Mouse (Mus musculus): ENCODE results near the gene Olfr1193. TPM values are rescaled to one million over a fixed set of nuclear protein-coding genes. Genes with fewer than 3 reads are reported as not detected.

Olfr1193 gene
- polyA plus RNA-seq (2021; fragmentation: Nextera tagmentation): not detected in 2 replicates
- long read RNA-seq, experiment 1: 0 reads
- long read RNA-seq, experiment 2: 0 reads

GRCm38 (mm10) chr2:88675328-88675727 lies at the start of gene Olfr1193:
Gene Olfr1193 (plus strand): TSS chr2:88675628.

GRCm38 (mm10) chr2:88640242-88640641 lies 35.2 kb upstream of the Olfr1193 start, which contains the start of gene Olfr1191-ps1:
Gene Olfr1191-ps1 (plus strand): TSS chr2:88640542.

DNA sequence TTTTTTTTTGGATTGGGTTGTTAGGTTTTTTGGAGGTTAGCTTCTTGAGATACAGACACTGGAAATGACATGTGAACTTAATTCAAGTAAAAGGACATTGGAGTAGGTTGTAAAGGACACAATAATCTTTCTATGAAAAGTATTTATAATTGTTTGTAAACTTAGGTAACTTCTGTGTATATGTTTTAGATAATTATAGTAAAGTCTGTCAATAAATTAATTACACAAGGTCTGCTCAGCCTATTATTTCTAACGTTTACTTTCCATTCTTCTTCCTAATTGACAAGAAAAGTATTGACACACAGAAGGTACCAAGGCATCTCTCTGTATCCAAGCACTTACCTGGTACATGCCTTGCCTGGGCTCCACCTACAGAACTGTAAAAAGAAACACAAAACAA lies 27.2 kb upstream of the Olfr1193 start, which contains the start of gene Olfr1192-ps1:
Olfr1192-ps1 (plus strand) TSS at position 301 of the 400 bp plus-strand sequence.

GRCm38 (mm10) chr2:88689087-88689486 lies 13.7 kb downstream of the Olfr1193 start, which contains the start of gene Olfr1195:
Gene Olfr1195 (minus strand): TSS chr2:88689187.

DNA sequence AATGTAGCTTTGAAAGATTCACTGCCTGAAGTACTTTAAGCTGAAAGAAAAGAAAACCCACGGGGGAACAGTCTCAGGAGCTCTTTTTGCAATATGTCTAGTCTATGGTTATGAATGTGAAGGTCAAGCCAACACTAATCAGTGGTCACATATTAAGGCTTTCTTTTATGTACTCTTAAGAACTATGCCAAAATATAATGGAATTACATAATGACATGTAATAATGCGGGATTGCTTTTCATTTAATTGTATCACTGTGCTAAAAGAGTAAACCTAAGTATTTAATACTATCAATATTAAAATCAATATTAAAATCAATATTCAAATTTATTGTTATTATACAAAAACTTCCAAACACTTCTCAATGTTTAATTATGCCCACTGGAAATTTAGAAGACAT lies 29.1 kb downstream of the Olfr1193 start, which contains the start of gene Olfr1196:
Olfr1196 (minus strand) TSS at position 101 of the 400 bp plus-strand sequence.

Other genes starting within 250 kb of the Olfr1193 start
- not detected in 2 replicates for gene Olfr1181, start 249.5 kb upstream of the Olfr1193 start, polyA plus RNA-seq (2021; fragmentation: Nextera tagmentation)
- not detected in 2 replicates for gene Gm13757, start 226.5 kb upstream of the Olfr1193 start, polyA plus RNA-seq (2021; fragmentation: Nextera tagmentation)
- gene Olfr1183, start 220.8 kb upstream of the Olfr1193 start, polyA plus RNA-seq (2021; fragmentation: Nextera tagmentation): 0.01 TPM in 1 of 2 replicates, not detected in the other
- gene Olfr1184, start 192.0 kb upstream of the Olfr1193 start, polyA plus RNA-seq (2021; fragmentation: Nextera tagmentation): not detected in 2 replicates
- gene Olfr1185-ps1, start 182.3 kb upstream of the Olfr1193 start, polyA plus RNA-seq (2021; fragmentation: Nextera tagmentation): not detected in 2 replicates
- not detected in 2 replicates for gene Olfr1186, start 157.1 kb upstream of the Olfr1193 start, polyA plus RNA-seq (2021; fragmentation: Nextera tagmentation)
- not detected in 2 replicates for gene Olfr1188, start 118.7 kb upstream of the Olfr1193 start, polyA plus RNA-seq (2021; fragmentation: Nextera tagmentation)
- gene Olfr1189, start 89.2 kb upstream of the Olfr1193 start, polyA plus RNA-seq (2021; fragmentation: Nextera tagmentation): not detected in 2 replicates
- gene Olfr1191-ps1, start 35.1 kb upstream of the Olfr1193 start, polyA plus RNA-seq (2021; fragmentation: Nextera tagmentation): not detected in 2 replicates
- gene Olfr1192-ps1, start 27.1 kb upstream of the Olfr1193 start, polyA plus RNA-seq (2021; fragmentation: Nextera tagmentation): not detected in 2 replicates
- not detected in 2 replicates for gene Olfr1195, start 13.6 kb downstream of the Olfr1193 start, polyA plus RNA-seq (2021; fragmentation: Nextera tagmentation)
- gene Olfr1196, start 29.0 kb downstream of the Olfr1193 start, polyA plus RNA-seq (2021; fragmentation: Nextera tagmentation): not detected in 2 replicates
- gene Olfr1197, start 56.7 kb downstream of the Olfr1193 start, polyA plus RNA-seq (2021; fragmentation: Nextera tagmentation): not detected in 2 replicates
- not detected in 2 replicates for gene Olfr1198, start 75.7 kb downstream of the Olfr1193 start, polyA plus RNA-seq (2021; fragmentation: Nextera tagmentation)
- gene Olfr1199, start 84.8 kb downstream of the Olfr1193 start, polyA plus RNA-seq (2021; fragmentation: Nextera tagmentation): not detected in 2 replicates
- 0.04 TPM in 1 of 2 replicates, not detected in the other for gene Olfr1200, start 94.9 kb downstream of the Olfr1193 start, polyA plus RNA-seq (2021; fragmentation: Nextera tagmentation)
- not detected in 2 replicates for gene Olfr1201, start 117.4 kb downstream of the Olfr1193 start, polyA plus RNA-seq (2021; fragmentation: Nextera tagmentation)
- gene Olfr1202, start 138.9 kb downstream of the Olfr1193 start, polyA plus RNA-seq (2021; fragmentation: Nextera tagmentation): not detected in 2 replicates
- gene Olfr1205, start 154.1 kb downstream of the Olfr1193 start, polyA plus RNA-seq (2021; fragmentation: Nextera tagmentation): not detected in 2 replicates
- gene Olfr1204, start 173.7 kb downstream of the Olfr1193 start, polyA plus RNA-seq (2021; fragmentation: Nextera tagmentation): not detected in 2 replicates
- gene Olfr1206, start 187.6 kb downstream of the Olfr1193 start, polyA plus RNA-seq (2021; fragmentation: Nextera tagmentation): not detected in 2 replicates
- gene Olfr1208, start 226.7 kb downstream of the Olfr1193 start, polyA plus RNA-seq (2021; fragmentation: Nextera tagmentation): not detected in 2 replicates
- not detected in 2 replicates for gene Olfr1209, start 239.5 kb downstream of the Olfr1193 start, polyA plus RNA-seq (2021; fragmentation: Nextera tagmentation)